Mouse (Mus musculus) left cerebral cortex, adult 18-20 months (tissue): ENCODE measurements around the gene Rfx3. TPM values are rescaled to one million over a fixed set of nuclear protein-coding genes. Genes with fewer than 3 reads are reported as not detected.

ENCODE experiments used
- DNase-seq, 2 experiments: peaks; one replicate each; pipeline ENCODE4 v3.0.0; 2021 to 2022; ENCODE audit warnings: low spot score in 2 of 2, mixed read lengths in 1 of 2
- total RNA-seq, 2 experiments: library from RNA; stranded (reverse); gene quantifications; 2 replicates each; pipeline ENCODE4 v1.2.3; 2021

The Rfx3 gene
- total RNA-seq, 2 experiments from 2014 or later, result 58.2 to 71.1 TPM

- no peak for DNase-seq
Observed at GRCm38 (mm10) chr19:27906976-27907375, 104.0 kb downstream of the Rfx3 start.

DNA sequence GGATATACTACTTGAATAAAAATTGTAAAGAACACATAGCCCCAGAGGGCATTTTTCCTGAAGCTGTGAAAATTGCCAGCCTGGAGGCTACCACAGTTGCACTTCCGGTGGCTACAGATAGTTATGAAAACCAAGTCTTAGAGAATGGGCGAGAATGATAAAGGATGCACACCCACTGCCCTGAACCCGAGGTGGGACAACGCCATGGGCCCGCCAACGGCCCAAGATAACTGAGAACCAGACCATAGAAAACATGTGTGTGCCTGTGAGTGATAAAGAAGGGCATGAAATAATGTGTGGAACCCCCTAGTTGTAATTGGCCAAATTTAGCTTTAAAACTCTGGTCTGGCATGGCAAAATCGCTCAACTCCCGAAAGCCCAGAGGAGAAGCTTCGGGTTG lies 105.0 kb downstream of the Rfx3 start:
- no peak for DNase-seq

DNA sequence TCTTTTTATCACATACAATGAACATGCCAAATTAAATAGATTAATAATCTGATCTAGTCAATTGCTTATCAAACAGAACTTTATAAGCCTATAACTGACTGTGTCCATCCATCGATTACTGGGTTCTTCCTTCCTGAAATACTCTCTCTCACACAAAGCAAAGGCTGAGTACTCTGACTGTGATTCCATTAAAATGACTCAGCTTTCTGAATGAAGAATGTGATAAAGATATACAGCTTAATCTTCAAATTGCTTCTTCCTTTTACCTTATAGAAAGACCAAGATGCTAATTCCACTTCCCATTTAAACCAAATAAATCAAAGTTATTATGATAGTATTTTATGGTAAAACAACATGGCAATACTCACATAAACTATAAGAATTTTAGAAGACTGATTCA lies 105.8 kb downstream of the Rfx3 start:
- DNase-seq, result no peak

GRCm38 (mm10) chr19:27904655-27905054 lies 106.3 kb downstream of the Rfx3 start:
- DNase-seq, result peak in 1 of 2 experiments; percentile 26

DNA sequence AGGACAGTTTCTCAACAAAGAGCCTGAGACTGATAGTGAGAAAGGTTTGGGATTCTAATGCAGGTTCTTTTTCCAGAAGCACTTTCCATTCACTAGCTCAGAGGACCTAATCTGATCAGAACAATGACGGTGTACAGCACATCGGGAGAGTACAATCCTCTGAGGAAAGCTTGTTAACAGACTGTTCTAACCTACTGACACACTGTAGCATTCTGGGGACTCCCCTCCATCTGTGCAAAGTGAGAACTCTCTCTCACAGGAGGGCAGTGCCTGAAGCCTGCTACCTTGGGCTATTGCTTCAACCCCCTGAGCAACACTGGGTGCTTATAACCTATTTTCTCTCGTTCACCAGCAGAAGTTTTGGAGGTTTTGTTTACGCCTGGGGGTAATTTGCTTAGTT lies 106.8 kb downstream of the Rfx3 start:
- DNase-seq, result no peak

DNA sequence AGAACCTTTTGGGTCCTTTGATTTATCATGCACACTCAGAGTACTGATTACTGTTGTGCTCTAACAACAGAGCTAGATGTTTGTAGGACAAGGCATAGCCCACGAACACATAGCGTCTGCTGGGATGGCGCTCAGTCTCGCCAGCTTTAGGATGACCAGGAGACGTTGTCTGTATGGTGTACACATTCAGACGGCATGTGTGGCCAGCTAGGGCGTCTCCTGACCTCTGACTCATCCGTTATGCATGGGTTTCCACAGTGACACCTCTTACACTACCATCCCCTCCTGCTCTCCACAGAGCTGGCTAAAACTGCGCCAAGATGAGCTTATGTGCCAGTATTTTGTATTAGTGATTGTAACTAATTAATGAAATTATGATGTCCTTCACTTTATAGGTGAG lies 108.4 kb downstream of the Rfx3 start:
- no peak for DNase-seq

- no peak for DNase-seq
Observed at GRCm38 (mm10) chr19:27901693-27902092, 109.3 kb downstream of the Rfx3 start.

GRCm38 (mm10) chr19:27884520-27884919 lies 126.4 kb downstream of the Rfx3 start:
- no peak for DNase-seq

DNA sequence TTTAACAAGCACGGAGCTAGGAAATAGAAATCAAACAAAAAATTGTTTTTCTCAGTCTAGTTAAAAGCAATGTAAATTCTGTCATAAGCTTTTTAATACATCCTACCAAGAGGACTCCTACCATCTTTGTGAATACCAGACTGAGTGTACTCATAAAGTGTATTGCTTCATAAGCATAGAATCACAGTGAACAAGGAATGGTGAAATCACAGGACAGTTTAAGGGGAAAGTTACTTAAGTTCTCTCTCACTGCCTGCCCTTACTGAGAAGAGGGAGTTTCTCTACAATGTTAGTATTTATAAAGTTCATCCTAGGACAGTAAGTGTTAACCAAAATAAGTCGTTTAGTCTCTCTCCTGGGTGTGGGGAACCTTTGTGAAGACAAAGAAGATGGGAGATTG lies 133.5 kb downstream of the Rfx3 start:
- no peak for DNase-seq

GRCm38 (mm10) chr19:27870794-27871193 lies 140.2 kb downstream of the Rfx3 start:
- DNase-seq, result no peak

- DNase-seq, result no peak
Observed at GRCm38 (mm10) chr19:27859641-27860040, 151.3 kb downstream of the Rfx3 start.

GRCm38 (mm10) chr19:27848946-27849345 lies 162.0 kb downstream of the Rfx3 start:
- DNase-seq, result no peak

- no peak for DNase-seq
Observed at GRCm38 (mm10) chr19:27847055-27847454, 163.9 kb downstream of the Rfx3 start.

DNA sequence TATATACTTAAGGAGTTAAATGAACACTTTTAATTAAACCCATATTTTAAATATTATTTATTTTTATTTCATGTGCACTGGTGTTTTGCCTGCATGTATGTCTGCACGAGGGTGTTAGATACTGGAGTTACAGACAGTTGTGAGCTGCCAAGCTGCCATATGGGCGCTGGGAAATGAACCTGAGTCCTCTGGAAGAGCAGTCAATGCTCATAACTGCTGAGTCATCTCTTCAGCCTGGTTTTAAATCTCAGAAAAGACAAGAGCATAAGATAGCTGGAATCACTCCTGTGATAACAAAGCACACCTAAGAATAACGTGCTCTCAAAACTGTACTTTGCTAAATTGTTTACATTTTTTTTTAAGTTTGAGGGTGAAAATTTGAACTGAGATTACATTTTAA lies 172.3 kb downstream of the Rfx3 start:
- DNase-seq, result no peak

DNA sequence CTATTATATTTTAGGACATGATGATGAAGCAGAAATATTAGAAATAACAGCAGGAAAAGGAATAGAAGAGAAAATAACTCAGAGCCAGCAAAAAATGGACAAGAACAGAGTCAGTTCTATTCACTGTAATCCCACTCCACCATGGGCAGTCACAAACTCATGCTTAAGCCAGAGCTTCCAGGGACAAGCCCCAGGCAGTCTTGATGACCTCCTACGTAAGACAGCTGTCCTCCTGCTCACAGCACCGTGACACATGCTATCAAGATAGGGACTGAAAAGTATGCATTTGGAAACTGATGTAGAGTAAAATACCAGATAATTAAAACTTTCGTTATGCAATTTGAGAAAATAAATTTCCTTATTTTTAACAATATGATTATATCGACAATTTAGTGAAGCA lies 172.9 kb downstream of the Rfx3 start:
- DNase-seq, result no peak

GRCm38 (mm10) chr19:27832448-27832847 lies 178.5 kb downstream of the Rfx3 start:
- DNase-seq, result no peak

- no peak for DNase-seq
Observed at GRCm38 (mm10) chr19:27828316-27828715, 182.7 kb downstream of the Rfx3 start.

- no peak for DNase-seq
Observed at GRCm38 (mm10) chr19:27817661-27818060, 193.3 kb downstream of the Rfx3 start.

GRCm38 (mm10) chr19:27780030-27780429 lies 230.9 kb downstream of the Rfx3 start:
- peak; percentile 33 to 38 for DNase-seq

- DNase-seq, result no peak
Observed at GRCm38 (mm10) chr19:27770716-27771265, 240.2 kb downstream of the Rfx3 start.

GRCm38 (mm10) chr19:27768444-27768843 lies 242.5 kb downstream of the Rfx3 start:
- DNase-seq, result peak in 1 of 2 experiments; percentile 30

DNA sequence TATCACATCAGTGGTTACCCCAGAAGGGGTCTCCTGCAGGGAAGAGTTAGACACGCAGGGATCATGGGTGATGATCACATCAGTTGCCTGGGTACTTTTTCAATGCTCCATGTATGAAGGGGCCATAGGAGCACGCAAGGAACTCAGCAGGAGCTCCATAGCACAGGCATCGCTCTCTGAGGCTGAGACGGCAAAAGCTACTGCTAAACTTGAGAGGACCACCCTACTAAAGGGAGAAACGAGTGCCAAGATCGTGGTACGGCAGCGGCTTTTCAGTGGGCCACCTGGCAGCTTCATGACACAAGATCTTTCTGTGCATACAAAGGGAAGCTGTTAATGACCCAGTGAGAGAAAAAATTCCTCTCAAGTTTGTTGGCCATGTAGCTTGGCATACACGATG lies 250.7 kb downstream of the Rfx3 start:
- DNase-seq, result no peak

- DNase-seq, result no peak
Observed at GRCm38 (mm10) chr19:27759347-27759746, 251.6 kb downstream of the Rfx3 start.

DNA sequence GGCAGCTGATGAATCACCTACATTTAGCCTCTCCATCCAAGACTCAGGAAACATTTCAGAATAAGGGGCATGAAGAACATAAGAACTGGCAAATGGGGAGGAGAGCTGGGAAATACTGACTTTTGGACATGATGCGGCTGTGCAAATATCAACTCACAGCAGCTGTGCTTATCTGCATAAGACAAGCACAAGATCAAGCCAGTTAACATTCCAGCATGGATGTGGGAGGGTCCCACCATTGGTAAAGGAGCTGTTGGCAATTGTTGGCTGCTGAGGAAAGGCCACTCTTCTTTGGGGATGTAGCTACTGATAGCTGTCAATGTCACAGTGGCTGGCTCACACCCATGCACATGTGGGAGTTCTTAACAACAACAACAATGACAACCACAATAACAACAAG lies 263.7 kb downstream of the Rfx3 start:
- DNase-seq, result no peak
